Mouse (Mus musculus) hindbrain, embryonic 15.5 days (tissue): ENCODE data around the gene Nup205. TPM values are rescaled to one million over a fixed set of nuclear protein-coding genes. Genes with fewer than 3 reads are reported as not detected.

Experiments
- polyA plus RNA-seq: library from polyadenylated mRNA; unstranded; fragments of >200 nt; fragmentation: Nextera tagmentation; extraction: Ambion mirVana; gene quantifications from 2 replicates; pipeline ENCODE4 v1.2.1, GENCODE M21; 2015

Gene Nup205
- polyA plus RNA-seq, 1 experiment from 2014 or later: 21.2 TPM

Other genes with a start within 250 kb of the Nup205 start
- gene Slc23a4, start 189.0 kb upstream of the Nup205 start, polyA plus RNA-seq: 0.56 and 0.64 TPM in 2 replicates
- 30.1 and 33.2 TPM in 2 replicates for gene Cnot4, start 43.7 kb upstream of the Nup205 start, polyA plus RNA-seq
- 7.5 and 10.4 TPM in 2 replicates for gene Slc13a4, start 130.7 kb downstream of the Nup205 start, polyA plus RNA-seq
- gene Fam180a, start 148.7 kb downstream of the Nup205 start, polyA plus RNA-seq: 1.4 and 1.7 TPM in 2 replicates